Mouse (Mus musculus) heart, postnatal 14 days (tissue): ENCODE results near the gene Lemd1. TPM values are rescaled to one million over a fixed set of nuclear protein-coding genes. Genes with fewer than 3 reads are reported as not detected.

Source experiments
- DNase-seq, 2 experiments: peaks; one replicate each; pipeline ENCODE4 v3.0.0; 2021 to 2022
- intact Hi-C: fragments of 180-260 bp; cut with DNase I; formaldehyde crosslinking; loops from one replicate; pipeline ENCODE4 v1.15.1; 2025
- total RNA-seq, 2 experiments: library from RNA; stranded (reverse); gene quantifications; 2 replicates each; pipeline ENCODE4 v1.2.3; 2021

Gene Lemd1
- total RNA-seq, 2 experiments from 2014 or later, result not detected

GRCm38 (mm10) chr1:132282177-132282536 is 90.9 kb downstream of the Lemd1 start:
- DNase-seq, result no peak
- intact Hi-C loops, result no loop called here

DNA sequence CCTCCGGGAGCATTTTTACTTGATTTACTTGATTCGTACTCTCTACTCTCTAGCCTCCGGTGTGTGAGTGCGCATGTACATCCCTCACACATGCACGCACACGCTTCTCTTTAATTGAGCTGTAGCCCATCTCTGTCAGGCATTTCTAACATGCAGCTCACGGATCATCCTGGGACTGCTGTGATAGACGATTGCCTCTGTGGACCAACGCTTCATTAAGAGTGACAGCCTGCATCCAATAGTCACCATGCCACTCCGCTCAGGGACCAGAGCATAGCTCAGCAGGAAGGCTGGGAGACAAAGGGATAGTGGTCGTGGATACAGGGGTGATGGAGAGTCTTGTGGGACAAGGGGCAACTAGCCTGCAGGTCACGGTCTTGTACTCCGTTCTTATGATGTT is 91.8 kb downstream of the Lemd1 start:
- DNase-seq, result no peak
- intact Hi-C loops, result no loop called here

DNA sequence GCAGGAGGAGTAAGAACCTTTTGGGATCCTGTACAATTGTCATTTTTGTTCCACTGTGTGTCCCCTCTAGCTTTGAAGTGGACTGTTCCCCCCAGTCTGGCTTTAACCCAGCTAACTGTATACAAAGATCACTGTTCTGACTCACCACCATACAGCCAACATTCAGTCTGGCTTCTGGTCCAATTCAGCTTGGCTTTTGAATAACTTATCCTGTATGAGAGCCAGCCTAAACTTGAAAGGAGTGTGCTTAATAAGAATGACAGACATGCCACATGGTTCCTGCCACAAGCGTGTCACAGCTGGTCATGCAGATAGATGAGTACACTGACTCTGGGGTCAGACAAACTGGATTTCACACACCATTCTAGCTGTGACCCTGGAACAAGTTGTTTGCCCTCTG is 95.5 kb downstream of the Lemd1 start:
- no peak for DNase-seq
- intact Hi-C loops, result no loop called here

DNA sequence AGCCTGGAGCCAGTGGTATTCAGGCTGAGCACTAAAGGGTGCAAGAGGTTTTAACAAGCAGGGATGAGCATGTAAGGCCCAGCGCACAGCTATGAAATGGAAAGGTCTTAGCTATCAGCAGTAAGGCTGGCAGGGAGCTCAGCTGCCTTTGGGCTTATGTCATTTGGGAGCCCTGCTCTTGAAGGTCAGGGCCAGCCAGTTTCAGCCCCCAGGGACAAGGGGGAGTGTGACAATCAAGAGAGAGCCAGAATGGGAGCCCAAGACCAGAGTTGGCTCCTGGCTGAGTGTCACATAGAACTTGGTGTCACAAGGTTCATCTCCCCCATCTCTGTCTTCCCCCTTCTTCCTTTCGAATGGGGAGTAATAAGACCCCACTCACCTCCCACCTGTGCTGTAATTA is 96.2 kb downstream of the Lemd1 start:
- intact Hi-C loops, result no loop called here
- peak in 1 of 2 experiments; percentile 31 for DNase-seq

DNA sequence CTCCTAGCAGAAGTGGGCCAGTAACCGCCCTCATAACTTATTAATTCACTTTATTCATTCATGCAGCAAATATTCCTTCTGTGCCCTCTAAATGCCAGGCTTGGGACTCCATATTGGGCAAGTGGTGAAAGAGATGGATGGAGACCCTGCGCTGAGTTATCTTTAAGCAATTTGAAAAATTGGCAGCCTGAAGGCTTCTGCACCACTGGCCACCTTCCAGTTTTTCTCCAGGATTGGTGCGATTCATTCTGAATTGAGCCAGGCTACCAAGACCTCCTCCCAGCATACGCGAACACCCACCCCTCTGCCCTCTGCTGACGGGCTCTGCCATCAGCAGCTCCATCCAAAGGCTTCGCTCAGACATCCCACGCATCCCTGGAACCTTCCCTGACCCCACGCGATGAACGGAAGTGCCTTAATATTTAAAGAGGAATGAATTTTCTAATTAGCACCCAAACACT is 96.8 kb downstream of the Lemd1 start:
- no peak for DNase-seq
- intact Hi-C loops, result no loop called here

DNA sequence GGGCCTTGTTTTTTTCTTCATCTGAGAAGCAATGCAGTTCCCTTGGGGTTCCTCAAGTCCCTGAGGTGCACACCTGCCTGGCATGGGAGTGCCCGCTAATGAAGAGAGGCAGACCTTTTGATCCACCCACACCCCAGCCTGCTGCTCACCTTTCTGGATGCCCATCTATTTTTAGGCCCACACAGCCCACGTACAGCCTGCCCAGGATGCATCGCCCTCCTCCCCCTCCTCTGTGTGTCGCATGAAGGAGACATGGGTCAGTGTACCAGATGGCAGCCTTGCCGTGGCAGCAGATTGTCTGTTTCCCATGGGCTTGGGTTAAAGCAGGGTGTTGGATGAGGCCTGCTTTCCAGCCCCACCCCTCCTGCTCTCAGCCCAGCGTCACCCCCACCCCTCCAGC is 98.7 kb downstream of the Lemd1 start:
- intact Hi-C loops, result no loop called here
- no peak for DNase-seq

DNA sequence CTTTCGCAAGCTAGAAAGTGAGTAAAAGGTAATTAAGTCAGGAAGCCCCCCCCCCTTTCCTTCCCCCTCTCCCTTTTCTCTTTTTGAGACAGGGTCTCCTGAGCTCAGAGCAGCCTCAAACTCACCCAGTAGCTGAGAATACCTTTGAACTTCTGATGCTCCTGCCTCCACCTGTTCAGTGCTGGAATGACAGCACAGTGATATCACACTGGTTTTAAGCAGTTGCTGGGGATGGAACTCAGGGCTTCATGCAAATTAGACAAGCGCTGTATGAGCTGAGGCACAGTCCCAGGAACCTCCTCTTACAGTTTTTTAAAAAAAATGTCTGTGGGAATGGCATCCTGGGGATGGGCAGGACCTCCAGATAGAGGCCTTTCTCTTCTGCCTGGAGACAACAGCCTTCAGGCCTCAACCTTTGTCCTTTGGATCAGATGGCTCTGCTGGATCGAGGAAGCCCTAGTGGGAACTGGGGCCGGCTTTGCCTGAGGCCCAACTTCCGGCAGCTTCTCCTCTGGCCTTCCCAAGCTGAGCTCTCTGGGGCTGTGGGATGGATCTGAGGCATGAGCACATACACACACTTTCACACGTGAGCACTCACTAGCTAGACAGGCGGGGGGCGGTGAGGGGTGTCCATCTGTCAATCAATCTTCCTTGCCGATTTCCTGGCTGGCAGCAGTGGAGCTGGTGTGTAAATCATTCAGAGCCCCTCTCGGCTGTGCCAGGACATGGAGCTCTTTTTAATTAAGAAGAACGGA is 99.9 kb downstream of the Lemd1 start:
- intact Hi-C loops, result no loop called here

GRCm38 (mm10) chr1:132291706-132292105 is 100.5 kb downstream of the Lemd1 start:
- intact Hi-C loops, result no loop called here
- no peak for DNase-seq

More for the DNA sequence above, 99.9 kb downstream of the Lemd1 start:
- DNase-seq, result no peak

GRCm38 (mm10) chr1:132292318-132293129 is 101.3 kb downstream of the Lemd1 start:
- intact Hi-C loops, result no loop called here
- DNase-seq, result peak in 1 of 2 experiments; percentile 38

DNA sequence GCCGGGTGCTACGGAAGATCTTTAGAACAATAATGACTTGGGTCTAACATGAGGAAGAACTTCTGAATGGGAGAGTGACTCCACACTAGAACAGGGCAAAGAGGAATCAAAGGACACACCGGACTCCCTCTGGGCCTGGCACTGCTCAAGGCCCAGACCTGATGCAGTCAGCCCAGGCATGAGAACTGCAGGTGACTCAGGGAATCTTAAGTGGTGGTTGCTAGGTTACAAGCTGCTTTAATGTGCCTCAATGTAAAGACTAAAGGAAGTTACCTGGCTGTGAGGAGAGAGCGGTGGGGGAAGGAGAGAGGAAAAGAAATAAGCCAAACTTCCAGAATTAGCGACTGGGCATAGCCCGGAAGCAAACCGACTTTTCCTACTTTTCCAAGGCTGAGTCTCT is 104.3 kb downstream of the Lemd1 start:
- DNase-seq, result no peak
- intact Hi-C loops, result no loop called here

GRCm38 (mm10) chr1:132296051-132296450 is 104.8 kb downstream of the Lemd1 start:
- peak; percentile 66 to 69 for DNase-seq
- intact Hi-C loops, result no loop called here

DNA sequence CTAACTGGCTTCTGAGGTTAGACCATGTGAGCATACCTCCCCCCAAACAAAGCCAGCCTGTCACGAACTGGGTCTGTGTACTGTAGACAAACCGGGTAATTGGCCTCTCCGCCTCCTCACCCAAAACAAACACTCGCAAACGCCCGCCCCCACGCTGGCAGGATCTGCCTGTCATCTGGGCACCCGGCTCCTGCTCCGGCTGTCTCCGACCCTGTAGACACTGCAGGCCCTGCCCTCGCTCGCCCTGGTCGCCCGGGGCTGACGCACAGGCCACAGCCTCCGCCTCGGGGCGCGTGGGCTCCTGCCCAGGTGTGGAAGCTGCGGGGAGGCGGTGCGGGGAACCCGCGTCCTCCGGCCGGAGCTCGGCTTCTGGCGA is 107.2 kb downstream of the Lemd1 start, which contains the start of gene Klhdc8a:
Klhdc8a (plus strand) TSS at position 202 of the 376 bp plus-strand sequence.
- peak; percentile 60 to 67 for DNase-seq
- intact Hi-C loops, result no loop called here

DNA sequence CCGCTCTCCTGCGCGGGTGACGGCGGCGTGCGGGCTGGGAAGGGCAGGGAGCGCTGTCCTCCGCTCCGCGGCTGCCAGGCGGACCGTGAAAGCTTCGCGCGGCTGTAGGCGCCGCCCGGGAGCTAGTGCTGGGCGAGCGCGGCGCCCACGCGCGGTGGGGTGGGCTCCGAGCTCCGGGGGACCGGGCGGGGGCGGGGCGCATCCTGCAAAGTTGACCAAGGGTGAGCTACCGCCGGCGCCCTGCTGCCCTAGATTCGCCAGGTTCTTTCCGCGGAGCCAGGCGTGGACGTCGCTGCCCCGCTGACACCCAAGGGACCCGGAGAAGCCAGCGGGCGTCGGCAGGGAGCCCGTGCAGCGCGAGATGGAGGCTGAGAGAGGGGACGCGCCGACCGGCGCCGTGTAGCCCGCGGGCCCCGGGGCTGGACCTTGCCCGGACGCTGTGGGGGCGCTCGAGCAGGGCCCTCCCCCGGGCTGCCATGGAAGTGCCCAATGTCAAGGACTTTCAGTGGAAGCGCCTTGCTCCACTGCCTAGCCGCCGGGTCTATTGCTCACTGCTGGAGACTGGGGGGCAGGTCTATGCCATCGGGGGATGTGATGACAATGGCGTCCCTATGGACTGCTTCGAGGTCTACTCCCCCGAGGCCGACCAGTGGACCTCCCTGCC is 107.7 kb downstream of the Lemd1 start:
- DNase-seq, result peak; percentile 62 to 64

GRCm38 (mm10) chr1:132299744-132300143 is 108.5 kb downstream of the Lemd1 start:
- DNase-seq, result peak; percentile 40 to 60
- intact Hi-C loops, result loop anchor here (5.0 kb wide), 1 partner anchor 87 kb away; no protein-coding TSS in a partner anchor

More for the DNA sequence above, 107.7 kb downstream of the Lemd1 start:
- intact Hi-C loops, result no loop called here

GRCm38 (mm10) chr1:132301242-132301641 is 110.0 kb downstream of the Lemd1 start:
- intact Hi-C loops, result loop anchor here (5.0 kb wide), 1 partner anchor 89 kb away; no protein-coding TSS in a partner anchor
- DNase-seq, result no peak

DNA sequence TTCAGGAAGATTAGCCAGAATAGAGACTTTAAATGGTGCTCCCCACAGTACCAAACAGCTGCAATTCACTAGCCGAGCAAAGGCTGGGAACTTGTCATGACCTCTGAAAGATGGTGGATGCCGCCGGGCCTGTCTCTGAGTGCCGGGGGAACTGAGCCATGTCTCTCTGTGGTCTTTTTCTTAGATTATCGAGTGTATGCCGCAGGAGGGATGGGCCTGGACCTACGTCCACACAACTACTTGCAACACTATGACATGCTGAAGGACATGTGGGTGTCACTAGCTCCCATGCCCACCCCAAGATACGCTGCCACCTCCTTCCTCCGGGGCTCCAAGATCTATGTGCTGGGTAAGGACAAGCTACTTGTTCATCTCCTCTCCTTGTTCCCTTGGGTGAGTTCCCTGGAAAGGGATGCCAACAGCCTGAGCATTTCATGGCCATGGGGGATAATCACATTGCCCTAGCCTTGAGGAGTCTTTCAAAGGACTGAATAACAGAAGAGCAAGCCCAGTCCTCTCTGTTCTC is 111.2 kb downstream of the Lemd1 start:
- no peak for DNase-seq
- intact Hi-C loops, result loop anchor here (5.0 kb wide), 1 partner anchor 90 kb away; no protein-coding TSS in a partner anchor

DNA sequence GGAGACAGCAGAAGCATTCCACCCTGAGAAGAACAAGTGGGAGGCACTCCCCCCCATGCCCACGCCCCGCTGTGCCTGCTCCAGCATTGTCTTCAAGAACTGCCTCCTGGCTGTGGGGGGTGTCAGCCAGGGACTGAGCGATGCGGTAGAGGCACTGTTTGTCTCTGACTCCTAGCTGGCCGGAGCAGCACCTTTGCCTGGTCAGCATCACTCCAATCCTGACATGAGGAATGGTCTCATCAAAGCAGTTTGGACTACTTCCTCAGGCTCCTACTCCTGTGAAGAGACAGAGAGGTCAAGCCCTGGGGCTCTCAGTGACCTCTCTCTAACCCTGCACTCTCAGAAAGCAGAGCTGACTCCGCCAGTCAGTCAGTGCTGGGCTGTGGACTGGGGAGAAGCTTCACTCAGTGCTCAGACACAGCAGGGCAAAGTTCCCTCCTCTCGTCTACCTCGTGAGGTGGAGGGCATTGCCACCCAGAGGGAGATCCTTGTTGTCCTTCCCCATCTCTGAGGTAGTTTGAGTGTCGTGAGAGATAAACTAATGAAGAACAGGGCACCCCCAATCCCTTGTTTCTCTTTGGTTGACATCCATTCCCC is 113.5 kb downstream of the Lemd1 start:
- intact Hi-C loops, result loop anchor here (5.0 kb wide), 2 partner anchors 92 to 182 kb away; no protein-coding TSS in a partner anchor
- no peak for DNase-seq

- intact Hi-C loops, result loop anchor here (1.0 to 5.0 kb wide), 2 partner anchors 149 to 184 kb away; no protein-coding TSS in a partner anchor
- peak; percentile 56 to 71 for DNase-seq
Observed at GRCm38 (mm10) chr1:132306160-132306559, 114.9 kb downstream of the Lemd1 start.

GRCm38 (mm10) chr1:132306808-132307207 is 115.6 kb downstream of the Lemd1 start:
- no peak for DNase-seq
- intact Hi-C loops, result loop anchor here (1.0 to 5.0 kb wide), 2 partner anchors 150 to 185 kb away; no protein-coding TSS in a partner anchor

- no peak for DNase-seq
- intact Hi-C loops, result loop anchor here (5.0 kb wide), 1 partner anchor 186 kb away; no protein-coding TSS in a partner anchor
Observed at GRCm38 (mm10) chr1:132307962-132308361, 116.7 kb downstream of the Lemd1 start.
